Mouse (Mus musculus): Measurements from ENCODE around the gene Nup210l.

- TF ChIP-seq CTCF (IDR thresholded peaks at IDR 0.05) = no peak
- TF ChIP-seq EP300 (IDR thresholded peaks at IDR 0.05) = no peak
These were observed 106.1 kb downstream of the Nup210l start for GRCm38 (mm10) chr3:90209908-90210566.
